Mouse (Mus musculus) liver, adult 2 months (tissue): ENCODE data around the gene Ccdc177. TPM values are rescaled to one million over a fixed set of nuclear protein-coding genes. Genes with fewer than 3 reads are reported as not detected.

Experiments used
- DNase-seq: peaks from one replicate; pipeline ENCODE4 v3.0.0-alpha.2; 2011; ENCODE audit warnings: low read depth, low spot score; ENCODE audit errors: extremely low read depth
- H3K27ac ChIP-seq: fragments of 200-500 bp; replicated peaks from 2 replicates; pipeline ENCODE4 v1.5.1; 2012; ENCODE audit warnings: low read depth, mild to moderate bottlenecking, control low read depth, inconsistent platforms, low read length; ENCODE audit not compliant: insufficient read depth
- H3K27me3 ChIP-seq: fragments of 200-500 bp; 2 replicates; pipeline ENCODE4 v1.6.1; 2012; ENCODE audit warnings: mild to moderate bottlenecking, moderate library complexity, low read length, inconsistent platforms; ENCODE audit not compliant: control insufficient read depth, insufficient read depth
- H3K36me3 ChIP-seq: fragments of 200-500 bp; 2 replicates; pipeline ENCODE4 v1.6.1; 2012; ENCODE audit warnings: low read length, inconsistent platforms; ENCODE audit not compliant: control insufficient read depth, insufficient read depth
- H3K4me1 ChIP-seq: fragments of 200-500 bp; 2 replicates; pipeline ENCODE4 v1.6.1; 2011; ENCODE audit warnings: low read length; ENCODE audit not compliant: control insufficient read depth, insufficient read depth
- H3K4me3 ChIP-seq: fragments of 200-500 bp; 2 replicates; pipeline ENCODE4 v1.5.1; 2011; ENCODE audit warnings: low read depth, mild to moderate bottlenecking, control low read depth, low read length, moderate library complexity; ENCODE audit not compliant: insufficient read depth
- H3K79me2 ChIP-seq: fragments of 200-500 bp; 2 replicates; pipeline ENCODE4 v1.6.1; 2012; ENCODE audit warnings: inconsistent platforms, mild to moderate bottlenecking, low read length, moderate library complexity; ENCODE audit not compliant: control insufficient read depth, insufficient read depth
- H3K9ac ChIP-seq: fragments of 200-500 bp; 2 replicates; pipeline ENCODE4 v1.6.1; 2012; ENCODE audit warnings: low read depth, mild to moderate bottlenecking, control low read depth, inconsistent platforms, low read length
- CTCF ChIP-seq: fragments of 200-500 bp; IDR thresholded peaks from 2 replicates; pipeline ENCODE4 v1.5.1; 2011; ENCODE audit warnings: low read depth, low read length, control low read depth
- POLR2A ChIP-seq: fragments of 200-500 bp; IDR thresholded peaks from 2 replicates; pipeline ENCODE4 v1.6.1; 2011; ENCODE audit warnings: low read length, control low read depth; ENCODE audit not compliant: insufficient read depth; ENCODE audit errors: extremely low read depth
- WGBS: fragments of 180-500 bp; shearing (Covaris S2); methylation state at CpG from one replicate; pipeline ENCODE4 v1.1.7; 2018; 5-methylcytosine and 5-hydroxymethylcytosine counted together
- polyA plus RNA-seq: library from polyadenylated mRNA; depleted of rRNA; stranded (reverse); fragments of >200 nt; gene quantifications from 2 replicates; pipeline ENCODE4 v1.2.3, GENCODE M21; 2012
- total RNA-seq: library from RNA; depleted of rRNA; stranded (reverse); fragments of >200 nt; gene quantifications from 2 replicates; pipeline ENCODE4 v1.2.3, GENCODE M21; 2014

Ccdc177 gene
- total and polyA plus RNA-seq, 2 experiments: not detected

GRCm38 (mm10) chr12:80782190-80782589, 21.7 kb upstream of the Ccdc177 start:
- 81% methylated on average over 3 of the region's 3 CpGs for WGBS
- H3K27ac ChIP-seq: no peak overlapping the region
- no peaks in the 10 kb centered on the region for H3K27me3 ChIP-seq
- H3K4me3 ChIP-seq: no peak overlapping the region
- H3K36me3 ChIP-seq: no peaks in the 10 kb centered on the region
- TF ChIP-seq POLR2A (no peak), CTCF (no peak)
- no peak overlapping the region for H3K9ac ChIP-seq
- no peaks in the 10 kb centered on the region for H3K4me1 ChIP-seq
- no peak for DNase-seq
- no peaks in the 10 kb centered on the region for H3K79me2 ChIP-seq

GRCm38 (mm10) chr12:80779760-80780159, 19.3 kb upstream of the Ccdc177 start:
- Histone ChIP-seq H3K27ac (no peak overlapping the region), H3K79me2 (no peaks in the 10 kb centered on the region), H3K4me3 (no peak overlapping the region), H3K9ac (no peak overlapping the region), H3K27me3 (no peaks in the 10 kb centered on the region), H3K36me3 (no peaks in the 10 kb centered on the region), H3K4me1 (no peaks in the 10 kb centered on the region)
- no peak for TF ChIP-seq CTCF
- no peak for DNase-seq
- 93% methylated on average over 4 of the region's 4 CpGs for WGBS

GRCm38 (mm10) chr12:80778188-80778936, 17.9 kb upstream of the Ccdc177 start:
- TF ChIP-seq POLR2A (no peak), CTCF (no peak)
- Histone ChIP-seq H3K9ac (no peak overlapping the region), H3K79me2 (no peaks in the 10 kb centered on the region), H3K4me3 (no peak overlapping the region), H3K27me3 (no peaks in the 10 kb centered on the region), H3K36me3 (no peaks in the 10 kb centered on the region), H3K27ac (no peak overlapping the region), H3K4me1 (no peaks in the 10 kb centered on the region)
- DNase-seq: no peak
- WGBS: 83% methylated on average over 16 of the region's 16 CpGs

GRCm38 (mm10) chr12:80776046-80776634, 15.7 kb upstream of the Ccdc177 start:
- H3K9ac ChIP-seq: no peak overlapping the region
- TF ChIP-seq POLR2A (no peak), CTCF (no peak)
- H3K79me2 ChIP-seq: no peaks in the 10 kb centered on the region
- no peak for DNase-seq
- no peaks in the 10 kb centered on the region for H3K27me3 ChIP-seq
- H3K4me1 ChIP-seq: no peaks in the 10 kb centered on the region
- H3K4me3 ChIP-seq: no peak overlapping the region
- no peak overlapping the region for H3K27ac ChIP-seq
- 73% methylated on average over 4 of the region's 4 CpGs for WGBS
- H3K36me3 ChIP-seq: no peaks in the 10 kb centered on the region

GRCm38 (mm10) chr12:80774786-80775185, 14.3 kb upstream of the Ccdc177 start:
- H3K27me3 ChIP-seq: no peaks in the 10 kb centered on the region
- no peak overlapping the region for H3K9ac ChIP-seq
- H3K36me3 ChIP-seq: no peaks in the 10 kb centered on the region
- TF ChIP-seq POLR2A (no peak), CTCF (no peak)
- 90% methylated on average over 7 of the region's 7 CpGs for WGBS
- no peaks in the 10 kb centered on the region for H3K4me1 ChIP-seq
- H3K79me2 ChIP-seq: no peaks in the 10 kb centered on the region
- H3K4me3 ChIP-seq: no peak overlapping the region
- no peak overlapping the region for H3K27ac ChIP-seq
- DNase-seq: no peak

GRCm38 (mm10) chr12:80769697-80770096, 9.2 kb upstream of the Ccdc177 start:
- no peak overlapping the region for H3K27ac ChIP-seq

More at GRCm38 (mm10) chr12:80769697-80770096, 9.2 kb upstream of the Ccdc177 start:
- DNase-seq: peak; percentile 65
- Histone ChIP-seq H3K79me2 (no peaks in the 10 kb centered on the region), H3K9ac (no peak overlapping the region), H3K4me3 (no peak overlapping the region), H3K36me3 (no peaks in the 10 kb centered on the region), H3K4me1 (no peaks in the 10 kb centered on the region), H3K27me3 (no peaks in the 10 kb centered on the region)
- WGBS: 17% methylated on average over 11 of the region's 11 CpGs
- TF ChIP-seq POLR2A (no peak), CTCF (peak; percentile 99)
